7 mouse cellular contexts compared by ENCODE assay signal in genomic region chr11:61266551-61267533, GRCm38 (mm10). TPM values are rescaled to one million over a fixed set of nuclear protein-coding genes. Genes with fewer than 3 reads are reported as not detected.
DNase-seq lines count a peak whose midpoint lies in the region; ATAC-seq lines count a peak whose summit lies in the region.

Gene Aldh3a2 (minus strand): TSS chr11:61267464.

- peak; percentile 99 for ATAC-seq in embryonic facial prominence, embryonic 11.5 days (replicated peaks; ENCODE audit: insufficient number of reproducible peaks, low FRiP score, low TSS enrichment, low read depth)
- peak; percentile 99 for ATAC-seq in limb, embryonic 11.5 days (ENCODE audit: insufficient number of reproducible peaks, low FRiP score, low TSS enrichment, low read depth)
- ATAC-seq in midbrain, embryonic 14.5 days (ENCODE audit: low FRiP score, low TSS enrichment) = peak; percentile 99

- WGBS in embryonic facial prominence, embryonic 11.5 days = under 1% methylated on average over 58 of the region's 58 CpGs
- under 1% methylated on average over 58 of the region's 58 CpGs for WGBS in limb, embryonic 11.5 days
- WGBS in midbrain, embryonic 14.5 days = under 1% methylated on average over 58 of the region's 58 CpGs

- peak within 1 kb of the TSS; percentile 93 for H3K9ac ChIP-seq in embryonic facial prominence, embryonic 11.5 days (replicated peaks; ENCODE audit: low read length)
- peak within 1 kb of the TSS; percentile 89 for H3K9ac ChIP-seq in limb, embryonic 11.5 days (ENCODE audit: low read length)
- H3K9ac ChIP-seq in midbrain, embryonic 14.5 days (replicated peaks; ENCODE audit: low read length) = peak within 1 kb of the TSS; percentile 68

- H3K9me3 ChIP-seq in embryonic facial prominence, embryonic 11.5 days (replicated peaks; ENCODE audit: control insufficient read depth, low read length) = no peaks in the 10 kb centered on the region
- no peaks in the 10 kb centered on the region for H3K9me3 ChIP-seq in limb, embryonic 11.5 days (ENCODE audit: control insufficient read depth, low read length)
- no peaks in the 10 kb centered on the region for H3K9me3 ChIP-seq in midbrain, embryonic 14.5 days (ENCODE audit: control insufficient read depth, low read length)

- no peaks in the 10 kb centered on the region for H3K4me1 ChIP-seq in embryonic facial prominence, embryonic 11.5 days (ENCODE audit: control insufficient read depth, insufficient read depth, low read length)
- no peaks in the 10 kb centered on the region for H3K4me1 ChIP-seq in limb, embryonic 11.5 days (ENCODE audit: control insufficient read depth, insufficient read depth, low read length)
- H3K4me1 ChIP-seq in midbrain, embryonic 14.5 days (ENCODE audit: control insufficient read depth, insufficient read depth, low read length) = peaks cover 8% of the 10 kb centered on the region

- H3K4me3 ChIP-seq in embryonic facial prominence, embryonic 11.5 days (ENCODE audit: low read depth, low read length) = peak within 1 kb of the TSS; percentile 75
- H3K4me3 ChIP-seq in limb, embryonic 11.5 days (ENCODE audit: low read depth, low read length) = peak within 1 kb of the TSS; percentile 78
- peak within 1 kb of the TSS; percentile 66 for H3K4me3 ChIP-seq in midbrain, embryonic 14.5 days (replicated peaks; ENCODE audit: low read depth, low read length)

- H3K36me3 ChIP-seq in embryonic facial prominence, embryonic 11.5 days (replicated peaks; ENCODE audit: control insufficient read depth, insufficient read depth, low read depth, low read length) = no peaks in the 10 kb centered on the region
- 0 out of 2 replicates have a peak, but pooled peaks cover 1% of the 10 kb centered on the region for H3K36me3 ChIP-seq in limb, embryonic 11.5 days (ENCODE audit: control insufficient read depth, insufficient read depth, low read length)
- H3K36me3 ChIP-seq in midbrain, embryonic 14.5 days (ENCODE audit: control insufficient read depth, insufficient read depth, low read length) = peaks cover 13% of the 10 kb centered on the region

- H3K27me3 ChIP-seq in embryonic facial prominence, embryonic 11.5 days (ENCODE audit: control insufficient read depth, insufficient read depth, low read length) = no peaks in the 10 kb centered on the region
- H3K27me3 ChIP-seq in limb, embryonic 11.5 days (ENCODE audit: control insufficient read depth, insufficient read depth, low read length) = no peaks in the 10 kb centered on the region
- H3K27me3 ChIP-seq in midbrain, embryonic 14.5 days (ENCODE audit: control insufficient read depth, insufficient read depth, low read length) = no peaks in the 10 kb centered on the region

- peak within 1 kb of the TSS; percentile 71 for H3K4me2 ChIP-seq in embryonic facial prominence, embryonic 11.5 days (ENCODE audit: low read depth, low read length)
- peak within 1 kb of the TSS; percentile 76 for H3K4me2 ChIP-seq in limb, embryonic 11.5 days (ENCODE audit: low read depth, severe bottlenecking)
- peak within 1 kb of the TSS; percentile 74 for H3K4me2 ChIP-seq in midbrain, embryonic 14.5 days (ENCODE audit: low read length)

- DNase-seq in adrenal gland, postnatal 14 days = peak; percentile 96
- peak; percentile 96 for DNase-seq in embryonic facial prominence, embryonic 11.5 days (ENCODE audit: low spot score)
- peak; percentile 100 for DNase-seq in heart, adult 11 months
- peak; percentile 97 for DNase-seq in kidney, adult 18-20 months
- DNase-seq in limb, embryonic 11.5 days (ENCODE audit: low spot score) = peak; percentile 94
- DNase-seq in midbrain, embryonic 14.5 days = peak; percentile 96
- DNase-seq in spleen, adult 18-20 months = peak; percentile 90 to 97

- H3K27ac ChIP-seq in embryonic facial prominence, embryonic 11.5 days (replicated peaks; ENCODE audit: low read depth, low read length) = peak within 1 kb of the TSS; percentile 87
- peak within 1 kb of the TSS; percentile 81 for H3K27ac ChIP-seq in limb, embryonic 11.5 days (replicated peaks; ENCODE audit: low read depth, low read length)
- peak within 1 kb of the TSS; percentile 93 for H3K27ac ChIP-seq in midbrain, embryonic 14.5 days (replicated peaks; ENCODE audit: low read depth, low read length)

RNA-seq across cellular contexts. Expression of gene Aldh3a2, which starts in this region (rescaled TPM):
- total RNA-seq in adrenal gland, postnatal 14 days (2021) = 53.2 and 58.0 TPM in 2 replicates
- 22.4 and 24.2 TPM in 2 replicates for polyA plus RNA-seq in embryonic facial prominence, embryonic 11.5 days (2014; fragmentation: Nextera tagmentation; extraction: Ambion mirVana)
- polyA plus RNA-seq in limb, embryonic 11.5 days (2014; fragmentation: Nextera tagmentation; extraction: Ambion mirVana) = 16.8 and 19.7 TPM in 2 replicates
- polyA plus RNA-seq in midbrain, embryonic 14.5 days (2014; fragmentation: Nextera tagmentation; extraction: Ambion mirVana) = 21.8 and 30.2 TPM in 2 replicates

Comparison
In these comparisons a context has a peak if more than half of its experiments do, and no peak if none do; other contexts are left out.
1. Peak in every context shown above with its lines: DNase-seq, ATAC-seq, H3K4me3 ChIP-seq and H3K27ac ChIP-seq.